Mouse (Mus musculus): ENCODE data around the gene Gm45213.

Gene Gm45213

DNA sequence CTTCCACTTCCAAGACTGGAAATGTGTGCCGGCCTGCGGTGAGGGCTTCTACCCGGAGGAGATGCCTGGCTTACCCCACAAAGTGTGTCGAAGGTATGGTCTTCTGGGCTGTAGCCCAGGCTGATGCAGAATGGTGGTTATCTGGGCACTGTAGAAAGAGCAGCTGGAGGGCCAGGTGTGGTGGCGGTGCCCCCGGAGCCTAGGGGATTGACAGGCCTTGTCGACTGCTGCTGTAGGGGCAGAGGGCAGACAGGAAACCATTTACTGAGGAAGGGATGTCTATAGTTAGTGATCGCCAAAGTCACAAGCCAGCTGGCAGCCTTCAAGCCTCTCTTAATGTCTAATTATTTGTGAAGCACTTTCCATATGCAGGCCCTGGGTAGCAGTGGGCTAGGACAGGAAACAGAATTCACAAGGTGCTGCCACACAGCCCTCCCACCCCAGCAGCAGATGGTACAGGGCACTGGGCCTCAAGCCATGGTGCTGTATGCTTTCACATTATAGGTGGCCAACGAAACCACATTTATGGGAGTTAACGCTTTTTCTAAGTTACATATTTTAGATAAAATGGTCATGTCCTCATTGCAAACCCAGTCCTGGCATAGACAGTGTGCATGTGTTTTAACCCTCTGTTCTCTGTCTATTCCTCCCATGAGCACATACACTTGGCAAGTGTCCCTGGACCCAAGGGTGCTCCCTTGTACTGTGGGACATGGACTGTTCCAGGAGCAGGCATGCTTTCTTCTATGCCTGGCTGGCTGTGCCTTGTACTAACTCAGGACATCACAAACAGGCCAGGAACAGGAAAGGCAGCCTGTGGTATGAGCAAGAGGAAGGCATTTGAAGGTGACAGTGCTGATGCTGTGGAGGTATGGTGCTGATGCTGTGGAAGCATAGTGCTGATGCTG, at the start of gene Gm45213:
Gm45213 (plus strand) TSS at position 51 of the 908 bp plus-strand sequence.
- no peak for DNase-seq

DNA sequence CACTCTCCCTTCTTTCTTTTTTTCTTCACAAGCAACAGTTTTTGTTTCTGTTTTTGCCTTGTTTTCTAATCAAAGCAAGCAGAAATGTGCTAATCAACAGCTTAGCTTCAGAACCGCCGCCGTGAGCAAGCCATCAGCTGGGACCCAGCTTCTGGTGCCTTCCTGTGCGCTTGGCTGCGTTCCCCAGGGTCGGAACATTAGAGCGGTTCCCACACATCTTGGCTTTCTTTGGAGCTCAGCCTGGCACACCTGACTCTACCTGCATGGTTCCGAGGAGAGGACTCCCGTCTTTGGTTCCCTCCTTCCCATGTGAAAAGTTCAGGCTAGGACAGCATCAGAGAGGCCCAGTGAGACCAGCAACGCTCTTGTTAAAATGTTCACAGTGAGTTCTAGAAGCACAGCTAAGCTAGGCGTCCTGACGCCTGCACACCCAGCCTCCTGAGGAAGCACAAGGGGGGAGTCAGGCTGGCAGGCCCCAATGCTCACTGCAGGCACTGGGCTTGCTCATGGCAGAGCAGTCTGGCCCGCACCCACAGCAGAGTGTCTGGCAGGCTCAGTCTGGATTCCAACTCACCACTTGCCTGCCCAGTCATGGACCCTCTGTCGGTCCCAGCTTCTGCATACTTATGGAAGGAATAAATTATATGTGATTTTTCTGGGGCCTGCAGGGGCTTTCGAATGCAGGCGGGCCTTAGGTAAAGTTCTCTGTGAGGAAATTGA, 42.2 kb upstream of the Gm45213 start:
- no peak for DNase-seq

DNA sequence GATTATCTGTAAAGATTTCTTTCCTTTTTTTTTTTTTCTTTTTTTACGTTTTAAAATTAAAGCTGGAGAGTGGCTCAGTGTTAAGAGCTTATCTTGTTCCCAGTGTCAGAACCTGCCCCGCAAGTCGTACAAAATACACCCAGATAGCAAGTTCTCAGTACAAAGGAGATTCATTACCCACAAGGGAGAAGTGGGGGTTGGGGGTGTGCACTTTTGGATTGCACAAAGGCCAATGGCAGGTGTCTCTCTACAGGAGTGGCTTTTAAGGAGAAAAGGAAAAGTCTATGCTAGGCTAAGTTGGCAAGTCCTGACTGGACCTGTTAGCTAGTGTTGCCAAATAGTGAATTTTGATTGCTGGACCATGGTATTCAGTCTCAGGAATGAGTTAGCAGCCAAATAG, 41.6 kb upstream of the Gm45213 start:
- no peak for DNase-seq

DNA sequence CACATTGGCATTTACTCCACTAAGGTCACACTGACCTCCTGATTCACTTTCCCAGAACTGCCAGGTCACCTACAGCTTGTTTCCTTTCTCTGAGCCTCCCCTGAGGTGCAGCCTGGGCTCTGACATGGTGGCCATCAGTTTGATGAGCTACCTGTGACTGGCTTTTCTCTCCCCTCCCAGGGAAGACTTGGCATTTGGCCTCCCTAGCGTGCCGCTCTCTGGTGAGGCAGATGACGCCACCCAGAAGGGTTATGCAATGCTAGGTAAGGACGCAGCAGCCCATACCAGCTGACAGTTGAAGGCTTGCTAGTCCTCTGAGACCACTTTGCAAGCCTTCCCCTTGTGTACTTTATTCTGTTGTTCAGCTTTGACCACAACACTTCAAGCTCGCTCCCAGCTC, 40.0 kb upstream of the Gm45213 start:
- no peak for DNase-seq

DNA sequence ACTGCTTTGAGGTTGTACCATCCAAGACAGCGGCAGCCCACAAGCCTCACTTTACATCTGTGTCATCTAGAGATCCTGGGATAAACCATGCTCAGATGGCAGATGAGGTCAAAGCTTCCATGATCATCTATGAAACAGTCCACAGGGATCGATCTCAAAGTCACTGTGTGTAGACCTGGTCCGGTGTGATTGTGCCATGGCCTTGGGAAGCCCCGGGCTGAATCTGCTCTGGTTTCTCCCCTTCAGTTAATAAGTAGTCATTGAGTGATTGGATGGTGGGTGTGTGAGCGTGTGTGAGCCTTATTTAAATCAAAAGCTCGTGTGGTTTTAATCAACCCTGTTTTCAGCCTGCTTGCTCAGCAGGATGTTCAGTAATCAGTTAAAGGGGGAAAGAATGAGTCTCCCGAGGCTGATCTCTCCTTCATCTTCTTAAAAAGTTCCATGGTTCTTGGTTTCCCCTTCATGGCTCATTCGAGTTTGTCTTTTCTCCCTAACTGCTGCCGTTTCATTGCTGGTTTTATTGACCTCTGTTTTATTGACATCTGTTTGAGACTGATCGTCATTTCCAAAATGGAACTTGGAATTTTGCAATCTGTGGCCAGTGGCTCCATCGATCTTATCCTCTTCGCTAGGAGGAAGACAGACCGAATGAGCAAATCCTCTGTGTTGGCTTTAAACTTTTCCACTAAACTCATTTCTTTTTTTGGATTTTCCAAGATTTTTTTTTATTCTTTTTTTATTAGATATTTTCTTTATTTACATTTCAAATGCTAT, 39.4 kb upstream of the Gm45213 start:
- no peak for DNase-seq

DNA sequence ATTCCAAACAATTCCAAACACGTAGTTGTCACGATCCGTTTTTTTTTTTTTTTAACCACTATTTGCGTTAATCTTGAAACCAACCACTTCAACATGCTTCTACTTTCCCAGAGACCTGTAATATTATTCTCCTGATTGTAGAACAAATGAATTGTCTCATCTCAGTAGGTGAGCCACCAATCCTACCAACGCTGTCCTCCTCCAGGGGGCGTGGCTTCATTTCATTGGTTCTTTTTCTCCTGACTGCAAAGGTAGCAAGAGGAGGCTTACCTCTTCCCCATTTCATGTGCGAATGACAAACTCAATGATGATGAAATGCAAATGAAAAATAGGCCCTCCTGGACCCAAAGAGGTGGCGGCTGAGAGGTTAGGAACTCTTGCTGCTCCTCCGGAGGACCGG, 38.3 kb upstream of the Gm45213 start:
- DNase-seq, result no peak

DNA sequence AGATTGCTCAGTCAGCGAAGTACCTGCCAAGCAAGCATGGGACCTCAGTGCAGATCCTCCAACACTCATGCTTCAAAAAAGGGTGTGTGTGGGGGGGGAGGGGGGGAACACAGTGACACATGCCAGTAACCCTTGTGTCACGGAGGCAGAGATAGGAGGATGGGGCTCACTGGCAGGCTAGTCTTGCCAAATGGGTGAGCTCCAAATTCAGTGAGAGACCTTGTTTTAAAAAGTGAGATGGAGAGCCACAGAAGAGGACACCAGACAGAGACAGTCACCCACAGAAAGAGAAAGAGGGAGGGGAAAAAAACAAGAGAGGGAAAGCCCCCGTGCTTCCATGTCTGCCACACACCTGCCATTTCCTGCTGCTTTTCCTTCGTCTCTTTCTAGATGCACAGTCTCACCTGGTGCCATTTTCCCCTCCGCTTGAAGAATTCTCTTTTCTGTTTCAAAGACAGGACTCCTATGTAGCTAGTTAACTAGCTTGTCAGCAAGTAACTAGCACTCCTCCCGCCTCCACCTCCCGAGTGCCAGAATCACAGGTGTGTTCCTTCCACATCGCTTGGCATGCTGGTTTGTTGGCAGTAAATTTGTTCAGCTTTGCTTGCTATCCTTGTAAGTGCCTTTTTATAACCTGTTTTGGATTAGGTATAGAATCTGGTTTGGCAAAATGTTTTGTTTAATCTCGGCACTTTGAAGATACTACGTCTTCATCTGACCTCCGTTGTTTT, 35.1 kb upstream of the Gm45213 start:
- DNase-seq, result no peak

DNA sequence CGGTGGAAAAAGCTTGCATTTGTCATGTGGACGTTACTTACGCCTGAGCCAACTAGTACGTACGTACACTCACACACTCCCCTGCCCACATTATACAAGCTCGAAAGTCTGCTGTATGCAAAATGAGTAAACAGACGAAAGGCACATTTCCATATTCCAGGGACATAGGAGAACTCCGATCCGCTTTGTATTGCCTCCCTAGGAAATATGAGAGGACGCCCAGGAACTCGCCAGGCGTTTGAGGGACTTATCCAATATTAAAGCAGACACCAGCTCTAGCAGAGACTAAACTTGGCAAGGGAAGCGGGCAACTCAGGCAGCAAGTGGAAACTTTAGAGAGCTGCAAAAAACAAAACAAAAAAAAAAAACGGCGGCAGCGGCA, 34.5 kb upstream of the Gm45213 start:
- no peak for DNase-seq

DNA sequence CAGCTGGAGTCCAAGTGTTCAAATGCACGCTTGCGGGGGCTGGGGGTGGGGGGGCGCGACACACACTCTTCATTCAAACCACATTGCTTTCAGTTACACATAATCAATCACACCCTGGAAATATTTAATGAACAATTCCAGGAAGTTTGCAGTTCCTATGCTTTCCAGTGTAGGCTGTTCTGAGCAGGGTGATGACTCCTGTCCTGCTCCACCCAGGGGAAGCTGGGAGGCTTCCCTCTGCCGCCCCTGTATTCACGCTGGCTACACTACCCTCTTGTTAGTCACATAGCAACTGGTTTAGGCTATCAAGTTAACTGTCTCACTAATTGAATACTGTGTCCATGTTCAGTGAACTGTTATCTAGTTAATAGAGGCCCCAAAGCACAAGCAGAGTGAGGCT, 32.9 kb upstream of the Gm45213 start:
- DNase-seq, result no peak

DNA sequence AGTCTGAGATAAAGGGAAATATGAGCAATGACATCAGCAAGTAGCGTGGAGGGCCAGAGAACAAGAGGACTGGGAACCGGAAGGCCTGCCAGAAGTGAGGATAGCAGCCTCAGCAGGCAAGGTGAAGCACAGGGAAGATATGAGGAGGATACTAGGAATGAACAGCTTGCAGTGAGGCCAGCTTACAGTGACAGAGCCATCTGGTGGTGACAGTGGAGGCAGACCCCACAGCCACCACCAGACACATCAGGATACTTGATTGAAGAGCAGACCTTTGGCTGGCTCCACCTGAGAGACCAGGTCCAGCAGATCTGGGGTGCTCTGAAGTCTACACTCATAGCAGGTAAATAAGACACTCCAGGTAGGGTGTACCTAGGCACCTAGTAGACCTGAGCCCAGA, 15.7 kb upstream of the Gm45213 start:
- no peak for DNase-seq

DNA sequence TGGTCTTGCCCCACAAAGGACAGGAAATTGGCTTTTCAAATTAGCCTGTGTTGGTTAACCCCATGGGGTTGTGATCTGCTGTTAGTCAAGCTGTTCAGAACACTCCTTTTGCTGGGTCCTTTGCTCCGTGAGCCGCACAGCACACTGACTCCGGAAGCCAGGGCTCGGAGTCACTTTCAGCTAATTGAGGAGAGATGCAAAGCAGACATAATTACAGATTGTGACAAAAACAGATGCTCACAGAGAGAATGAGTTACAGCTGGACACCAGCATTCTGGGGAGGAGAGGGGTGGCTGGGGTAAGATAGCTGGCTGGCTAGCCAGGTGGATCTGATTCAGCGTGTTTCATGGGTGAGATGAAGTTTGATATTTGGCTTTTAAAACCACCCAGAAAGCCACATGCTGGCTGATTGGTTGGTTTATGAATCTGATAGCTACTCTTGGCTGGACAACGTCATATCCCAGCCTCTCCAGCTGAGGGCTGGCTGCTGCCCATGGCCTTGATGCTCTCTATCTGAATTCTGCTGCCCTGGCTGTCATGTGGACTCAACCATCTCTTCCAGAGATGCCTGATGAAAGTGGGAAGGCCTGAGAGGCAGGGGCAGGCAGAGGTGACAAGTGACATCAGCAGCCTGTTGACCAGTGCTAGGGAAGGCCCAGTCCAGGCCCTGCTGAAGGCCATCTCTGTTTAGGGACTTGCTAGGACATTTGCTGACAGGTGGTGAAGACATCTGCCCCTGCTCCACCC, 14.5 kb upstream of the Gm45213 start:
- DNase-seq, result no peak

DNA sequence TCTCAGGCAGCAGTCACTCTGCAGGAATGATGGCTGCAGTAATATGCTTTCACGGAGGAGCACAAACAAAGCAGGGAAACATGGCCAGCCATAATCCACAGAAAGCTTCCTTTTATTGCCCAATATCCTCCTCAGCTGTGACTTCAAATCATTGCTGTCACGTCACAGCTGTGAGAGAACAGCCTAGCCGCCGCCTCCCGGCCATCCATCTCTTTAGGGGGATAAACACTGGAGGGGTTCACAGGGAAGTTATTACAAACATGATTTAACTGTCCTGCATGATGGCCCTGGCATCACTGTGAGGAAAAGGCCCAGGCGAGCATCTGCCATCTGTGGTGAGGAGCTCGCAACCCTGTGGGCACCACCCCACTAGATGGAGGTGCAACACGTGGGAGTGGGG, 6.6 kb upstream of the Gm45213 start:
- no peak for DNase-seq

DNA sequence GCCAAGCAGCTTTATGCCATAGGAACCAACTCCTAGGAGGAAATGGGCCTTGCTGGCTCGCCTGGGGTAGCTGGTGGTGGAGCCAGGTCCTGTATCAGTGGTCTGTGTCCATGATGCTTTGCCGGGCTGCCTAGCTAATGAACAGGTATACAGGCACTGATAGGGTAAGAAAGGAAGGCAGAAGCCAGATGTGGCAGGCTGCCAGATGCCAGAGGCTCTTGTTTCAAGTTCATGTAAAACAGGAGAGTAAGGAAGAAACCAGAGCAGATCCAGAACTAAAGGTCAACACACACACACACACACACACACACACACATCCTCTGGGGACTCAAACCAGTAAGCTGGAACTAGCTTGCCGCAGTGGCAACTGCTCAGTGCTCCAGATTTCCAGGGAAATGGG, 5.1 kb upstream of the Gm45213 start:
- DNase-seq, result no peak

DNA sequence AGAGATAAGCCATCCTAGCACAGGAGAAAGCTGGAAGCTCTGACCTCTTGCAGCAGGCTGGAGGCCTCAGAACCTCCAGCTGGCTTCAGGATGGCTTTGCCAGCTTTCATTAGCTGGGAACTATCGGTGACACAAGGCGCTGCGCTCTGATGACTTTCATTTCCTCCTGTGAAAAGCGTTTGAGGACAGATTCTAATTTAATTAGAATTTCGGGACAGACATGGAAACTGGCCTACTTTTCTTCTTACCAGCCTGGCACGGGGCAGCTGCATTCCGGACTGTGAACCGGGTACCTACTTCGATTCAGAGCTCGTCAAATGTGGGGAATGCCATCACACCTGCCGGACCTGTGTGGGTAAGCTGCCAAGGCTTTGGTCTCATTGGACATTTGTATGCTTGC, 4.7 kb upstream of the Gm45213 start:
- no peak for DNase-seq

DNA sequence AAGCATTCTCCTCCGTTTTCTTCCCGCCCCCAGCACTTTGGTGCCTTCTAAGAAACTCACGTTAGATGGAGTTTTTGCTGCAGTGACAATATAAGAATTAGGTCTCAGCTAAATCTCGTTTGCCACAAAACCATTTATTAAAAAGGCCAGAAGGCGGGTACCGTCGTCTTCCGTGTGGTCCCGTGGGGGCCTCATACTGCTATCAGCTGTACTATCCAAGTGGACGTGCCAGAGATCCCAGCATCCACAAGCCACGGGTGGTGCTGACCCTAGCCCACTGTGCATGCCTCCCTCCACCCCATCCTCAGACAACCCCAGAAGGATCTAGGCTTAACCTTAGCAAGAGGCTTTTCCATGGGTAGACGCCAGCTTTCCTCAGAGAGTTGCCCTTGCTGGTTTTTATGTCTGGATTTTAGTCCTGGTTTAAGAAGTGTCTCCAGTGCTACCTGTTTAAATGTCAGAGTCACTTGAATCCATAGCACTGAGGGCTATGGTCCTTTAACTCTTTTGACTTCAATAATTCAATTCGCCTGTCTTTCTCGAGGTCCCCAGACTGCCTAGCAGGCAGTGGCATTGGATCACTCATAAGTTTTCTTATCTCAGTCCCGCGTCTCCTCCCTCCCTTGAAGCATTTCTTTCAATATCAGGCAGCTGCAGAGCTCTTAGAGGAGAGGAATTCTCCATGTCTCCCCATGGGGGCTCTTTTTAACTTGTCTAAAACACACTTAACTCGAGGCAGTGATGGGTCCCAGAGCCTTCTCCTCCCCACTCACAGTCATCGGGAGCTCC, 3.2 kb upstream of the Gm45213 start:
- DNase-seq, result no peak

DNA sequence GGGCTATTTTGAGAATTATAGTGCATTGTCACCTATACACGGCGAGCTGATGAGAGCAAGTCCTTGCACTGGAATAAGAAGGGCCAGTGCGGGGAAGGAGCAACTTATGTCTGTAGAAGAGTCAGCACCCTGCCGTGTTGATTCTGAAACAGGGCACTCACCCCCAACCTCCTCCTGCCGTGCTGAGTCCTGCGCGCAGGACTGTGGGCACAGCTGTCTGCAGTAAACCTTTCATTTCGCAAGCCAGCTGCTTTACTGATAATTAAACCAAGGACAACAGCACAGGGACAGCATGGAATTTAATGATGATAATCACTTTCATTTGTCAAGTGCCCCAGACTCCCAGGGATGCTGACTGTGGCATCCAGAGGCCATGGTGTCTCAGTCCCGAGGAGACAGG, 1.2 kb downstream of the Gm45213 start:
- no peak for DNase-seq

DNA sequence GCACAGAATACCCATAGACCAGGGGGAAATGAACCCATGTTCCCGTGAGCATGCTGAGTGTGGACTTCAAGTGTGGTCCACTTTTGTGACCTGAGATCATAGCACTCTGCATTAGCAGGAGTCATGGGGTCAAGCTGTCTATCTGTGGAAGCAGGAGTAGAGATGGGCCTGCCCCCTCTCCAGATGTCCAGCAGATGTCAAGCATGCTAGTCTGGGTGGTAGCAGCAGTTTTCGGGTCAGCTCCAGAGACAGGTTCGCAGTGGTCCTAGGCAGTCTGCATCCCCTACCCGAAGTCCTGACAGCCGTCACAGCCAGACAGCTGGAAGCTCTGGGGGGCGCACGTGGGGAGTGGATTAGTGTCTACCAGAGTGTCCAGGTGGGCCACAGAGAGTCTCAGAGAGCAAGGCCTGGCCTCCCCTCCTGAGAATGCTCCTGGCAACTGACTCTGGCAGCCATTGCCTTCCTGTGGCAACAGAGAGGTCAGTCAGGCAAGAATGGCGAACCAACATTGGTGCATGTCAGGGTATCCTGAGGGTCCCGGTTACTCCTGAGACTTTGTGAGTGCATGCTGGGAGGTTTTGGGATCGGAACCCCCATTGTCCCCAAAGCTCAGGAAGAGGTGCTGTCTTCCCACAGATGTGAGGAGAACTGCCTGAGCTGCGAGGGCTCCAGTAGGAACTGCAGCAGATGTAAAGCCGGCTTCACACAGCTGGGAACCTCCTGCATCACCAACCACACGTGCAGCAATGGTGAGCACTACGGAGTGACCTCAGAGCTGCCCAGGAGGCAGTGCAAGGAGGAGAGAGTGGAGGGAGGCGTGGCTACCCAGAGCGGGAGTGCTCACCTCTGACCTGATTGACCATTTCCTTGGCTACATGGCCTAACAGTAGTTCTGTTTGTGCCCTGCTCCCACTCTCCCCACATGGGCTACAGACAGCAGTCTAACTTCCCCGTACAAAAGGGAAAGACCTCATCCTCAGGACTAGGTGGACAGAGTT, 3.8 kb downstream of the Gm45213 start:
- DNase-seq, result no peak

DNA sequence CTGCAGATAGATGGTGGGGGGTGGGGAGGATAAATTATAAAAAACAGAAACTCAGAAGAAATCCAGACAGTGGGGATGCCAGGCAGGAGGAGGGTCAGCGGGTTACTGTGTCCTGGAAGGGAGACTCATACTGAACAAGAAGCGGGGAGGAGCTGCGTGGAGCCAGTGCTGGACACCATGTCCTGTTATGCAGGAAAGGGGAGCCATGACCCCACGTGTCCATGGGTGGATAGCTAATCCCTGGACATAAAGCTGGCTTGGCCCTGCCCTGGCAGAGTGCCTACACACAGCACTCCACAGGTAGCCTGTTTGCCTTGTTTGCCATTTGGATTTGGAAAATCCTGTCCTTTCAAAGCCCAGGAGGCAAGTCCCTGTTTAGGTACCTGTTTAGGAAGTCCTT, 4.6 kb downstream of the Gm45213 start:
- DNase-seq, result no peak

DNA sequence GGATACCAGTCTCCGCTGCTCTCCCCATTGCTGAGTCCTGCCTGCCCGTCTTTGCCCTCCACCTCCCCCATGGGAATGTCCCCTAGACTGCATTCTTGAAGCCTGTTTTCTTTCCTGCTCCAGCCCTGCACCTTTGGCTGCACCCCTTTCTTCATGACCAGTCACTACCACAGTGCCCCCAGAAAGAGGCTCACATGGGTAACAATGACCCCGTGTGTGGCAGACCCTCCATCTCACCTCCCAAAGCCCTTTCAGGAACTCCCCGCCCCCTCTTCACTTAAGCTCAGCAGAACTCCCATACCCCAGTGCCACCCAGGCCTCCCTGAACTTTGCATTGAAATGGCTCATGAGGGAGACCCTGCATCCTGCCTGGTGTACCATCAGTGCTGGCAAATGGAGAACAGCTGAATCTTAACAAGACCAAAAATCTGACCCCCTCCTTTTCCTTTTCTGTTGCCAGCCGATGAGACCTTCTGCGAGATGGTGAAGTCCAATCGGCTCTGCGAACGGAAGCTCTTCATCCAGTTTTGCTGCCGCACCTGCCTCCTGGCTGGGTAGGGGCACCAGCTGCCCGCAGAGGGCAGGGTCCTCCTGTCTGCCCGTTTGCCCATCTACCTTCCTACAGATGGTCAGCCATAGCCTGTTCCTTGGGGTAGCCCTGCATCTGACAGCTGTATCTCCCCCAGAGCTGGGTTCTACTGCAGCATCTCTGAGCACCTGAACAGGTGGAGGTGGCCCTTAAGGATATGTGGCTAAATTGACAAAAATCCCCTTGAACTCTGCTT, 5.2 kb downstream of the Gm45213 start:
- no peak for DNase-seq
